Mouse (Mus musculus): ENCODE measurements around the gene Icam1. TPM values are rescaled to one million over a fixed set of nuclear protein-coding genes. Genes with fewer than 3 reads are reported as not detected.

The Icam1 gene
- total RNA-seq, 2 experiments from 2014 or later: 10.7 to 14.8 TPM

DNA sequence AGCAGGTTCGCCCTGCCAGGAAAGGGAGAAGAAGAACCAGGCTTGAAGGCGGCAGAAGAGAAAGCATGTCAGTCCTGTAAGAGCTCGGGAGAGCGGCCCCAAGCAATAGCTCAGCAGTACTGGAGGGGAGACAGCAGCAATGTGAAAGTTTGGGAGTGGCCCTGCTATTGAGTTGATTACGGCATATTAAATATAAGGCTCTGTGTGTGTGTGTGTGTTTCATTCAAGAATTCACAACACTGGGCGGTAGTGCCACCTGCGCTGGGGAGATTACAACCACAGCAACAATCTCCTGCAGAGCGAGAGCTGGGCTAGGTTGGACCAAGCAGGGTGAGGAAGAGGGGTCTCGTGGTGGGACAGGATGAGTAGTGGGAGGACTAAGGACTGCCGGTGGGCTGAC is 35.8 kb downstream of the Icam1 start:
- DNase-seq: no peak

- DNase-seq: no peak
Measured at GRCm38 (mm10) chr9:21062928-21063327, 47.1 kb downstream of the Icam1 start.

DNA sequence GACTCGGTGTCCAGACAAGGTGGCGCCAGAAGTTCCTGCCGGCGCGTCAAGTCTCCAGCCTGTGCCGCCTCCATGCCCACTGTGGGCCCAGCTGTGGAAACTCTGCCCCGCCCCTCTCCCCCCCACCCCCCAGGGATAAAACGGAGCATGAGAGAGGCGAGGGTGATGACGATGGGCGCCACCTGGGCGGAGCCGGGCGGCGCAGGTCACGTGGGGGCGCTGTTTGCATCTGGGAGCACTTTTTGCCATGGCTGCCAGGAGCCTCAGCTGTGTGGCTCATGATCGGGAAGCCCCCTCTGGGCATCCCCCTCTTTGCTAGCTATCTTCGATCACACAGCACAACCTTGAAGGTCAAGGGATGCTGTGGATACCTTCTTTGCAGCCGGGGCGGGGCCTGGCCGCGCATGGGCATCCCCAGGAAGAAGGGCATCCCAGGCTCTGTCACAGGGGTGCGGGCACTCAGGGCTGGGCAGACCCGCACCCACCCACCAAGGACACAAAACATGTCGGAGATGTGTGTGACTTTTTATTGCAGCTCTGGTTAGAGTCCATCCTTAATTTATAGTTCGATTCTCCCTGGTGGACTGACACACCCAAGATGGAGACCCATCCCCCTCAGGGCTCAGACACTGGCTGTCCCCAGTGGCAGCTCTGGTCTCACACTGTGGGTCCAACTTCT is 51.4 kb downstream of the Icam1 start, which contains the start of gene Zglp1:
TSS of gene Zglp1 (minus strand) at position 88 of the 679 bp plus-strand sequence.
- DNase-seq: no peak

DNA sequence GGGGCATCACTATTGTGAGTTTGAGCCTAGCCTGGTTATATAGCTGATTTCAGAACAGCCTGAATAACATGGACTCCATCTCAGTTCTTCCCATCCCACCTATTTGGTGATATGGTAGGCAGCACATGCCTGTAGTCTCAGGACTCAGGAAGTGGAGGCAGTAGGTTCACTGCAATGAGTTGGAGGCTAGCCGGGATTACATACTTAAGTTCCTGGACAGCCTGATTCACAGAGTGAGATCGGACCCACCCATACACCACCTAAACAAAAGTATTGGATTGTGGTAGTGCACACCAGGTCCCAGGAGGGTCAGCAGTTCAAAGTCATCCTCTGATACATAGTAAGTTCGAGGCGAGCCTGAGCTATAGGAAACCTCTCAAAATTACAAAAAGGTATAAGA is 56.9 kb downstream of the Icam1 start:
- no peak for DNase-seq

- DNase-seq: peak; percentile 93 to 94
Measured at GRCm38 (mm10) chr9:21073044-21073840, 57.5 kb downstream of the Icam1 start, which contains the start of the genes Gm49373 and Fdx1l. Gene Gm49373, minus strand, starts transcription at chr9:21073096. Gene Fdx1l, minus strand, starts transcription at chr9:21073614.

DNA sequence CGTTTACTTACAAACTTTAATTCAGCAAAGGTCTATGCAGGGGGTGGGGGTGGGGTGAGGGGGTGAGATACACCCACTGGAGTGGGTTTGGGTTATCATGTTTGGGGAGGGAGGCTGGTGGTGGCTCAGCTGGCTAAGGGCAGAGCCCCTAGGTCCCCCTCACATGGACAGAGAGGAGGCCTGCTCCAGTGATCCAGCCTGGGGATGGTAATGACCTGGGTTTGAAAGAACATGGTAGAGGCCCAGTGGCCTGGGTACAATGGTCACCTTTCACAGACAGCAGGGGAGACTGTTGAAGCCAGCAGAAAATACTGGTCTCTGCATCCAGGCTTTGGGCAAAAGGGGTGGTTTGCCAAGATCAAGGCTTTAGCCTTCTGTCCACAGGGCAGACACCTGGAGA is 58.4 kb downstream of the Icam1 start:
- no peak for DNase-seq

DNA sequence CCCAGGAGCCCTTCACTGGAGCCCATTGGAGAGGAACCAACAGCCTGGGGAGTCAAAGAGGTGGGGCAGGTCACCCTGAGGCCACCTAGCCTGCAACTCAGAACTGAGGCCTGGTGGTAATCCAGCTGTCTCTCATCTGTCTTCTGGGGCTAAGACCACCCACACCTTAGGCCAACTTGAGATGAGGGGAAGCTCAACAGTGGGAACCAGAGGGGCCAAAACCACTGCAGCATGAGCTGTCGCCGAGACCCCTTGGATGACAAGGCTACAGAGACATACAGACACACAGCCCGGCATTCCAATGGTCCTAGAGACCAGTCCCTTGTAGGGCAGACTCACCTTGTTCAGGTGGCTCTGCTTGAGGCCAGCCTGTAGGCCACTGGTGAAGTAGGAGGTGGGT is 59.8 kb downstream of the Icam1 start:
- DNase-seq: no peak

Small RNA genes within 50 kb of the gene (microRNA-seq; reads per million reads assigned to microRNA genes)
- gene Mir1900 (not detected), gene Mir7082 (not detected)

Other genes starting within 250 kb of the Icam1 start
- gene Col5a3, start 200.9 kb upstream of the Icam1 start, total RNA-seq (2021): 100 to 1,000 TPM; 187 to 205 TPM
- gene Rdh8, start 197.5 kb upstream of the Icam1 start, total RNA-seq (2021): not detected
- gene A230050P20Rik, start 147.3 kb upstream of the Icam1 start, total RNA-seq (2021): 10 to 100 TPM; 19.1 to 20.4 TPM
- gene Angptl6, start 136.3 kb upstream of the Icam1 start, total RNA-seq (2021): 1 to 10 TPM; 3.2 to 3.5 TPM
- gene Ppan, start 127.8 kb upstream of the Icam1 start, total RNA-seq (2021): 10 to 100 TPM; 26.6 to 45.4 TPM
- gene Eif3g, start 117.4 kb upstream of the Icam1 start, total RNA-seq (2021): 100 to 1,000 TPM; 154 to 178 TPM
- gene Dnmt1, start 56.1 kb upstream of the Icam1 start, total RNA-seq (2021): 10 to 100 TPM; 42.9 to 59.7 TPM
- 10 to 100 TPM; 16.5 to 19.2 TPM for gene S1pr2, start 39.2 kb upstream of the Icam1 start, total RNA-seq (2021)
- 100 to 1,000 TPM; 122 to 130 TPM for gene Mrpl4, start 13.2 kb upstream of the Icam1 start, total RNA-seq (2021)
- 1 to 10 TPM; 1.9 to 2.8 TPM for gene Icam4, start 13.4 kb downstream of the Icam1 start, total RNA-seq (2021)
- under 1 TPM; 0.10 to 0.20 TPM for gene Icam5, start 16.1 kb downstream of the Icam1 start, total RNA-seq (2021)
- not detected for gene Zglp1, start 51.1 kb downstream of the Icam1 start, total RNA-seq (2021)
- gene Gm49373, start 57.1 kb downstream of the Icam1 start, total RNA-seq (2021): under 1 TPM; 0.30 to 0.46 TPM
- 10 to 100 TPM; 33.8 to 42.2 TPM for gene Fdx1l, start 57.6 kb downstream of the Icam1 start, total RNA-seq (2021)
- under 1 TPM; 0.60 to 0.82 TPM for gene Gm38431, start 76.0 kb downstream of the Icam1 start, total RNA-seq (2021)
- 10 to 100 TPM; 50.0 to 57.1 TPM for gene Raver1, start 76.0 kb downstream of the Icam1 start, total RNA-seq (2021)
- 10 to 100 TPM; 14.6 to 15.2 TPM for gene Tyk2, start 115.3 kb downstream of the Icam1 start, total RNA-seq (2021)
- 100 to 1,000 TPM; 180 to 201 TPM for gene Cdc37, start 134.0 kb downstream of the Icam1 start, total RNA-seq (2021)
- 10 to 100 TPM in 1 of 2 experiments, 1 to 10 TPM in 1; 8.6 to 10.6 TPM for gene Pde4a, start 149.7 kb downstream of the Icam1 start, total RNA-seq (2021)
- 10 to 100 TPM; 45.8 to 46.0 TPM for gene Keap1, start 223.4 kb downstream of the Icam1 start, total RNA-seq (2021)
- under 1 TPM in 1 of 2 experiments, not detected in 1; 0.99 TPM for gene S1pr5, start 232.5 kb downstream of the Icam1 start, total RNA-seq (2021)
- 10 to 100 TPM; 39.1 to 39.5 TPM for gene Atg4d, start 249.3 kb downstream of the Icam1 start, total RNA-seq (2021)